Mouse (Mus musculus) hindbrain, embryonic 16.5 days (tissue): ENCODE measurements around the gene Mapkap1. TPM values are rescaled to one million over a fixed set of nuclear protein-coding genes. Genes with fewer than 3 reads are reported as not detected.
A peak's percentile ranks its signal among the peaks of the same experiment; 100 is the strongest.

ENCODE experiments used
- ATAC-seq: fragments of 200-750 bp; cut with Nextera tagmentation; 2 replicates; pipeline ENCODE4 v1.8.0; 2017; ENCODE audit warnings: moderate TSS enrichment, moderate library complexity
- H3K27ac ChIP-seq: fragments of 300-500 bp; sonication (generic); 2 replicates; pipeline ENCODE4 v1.5.1; 2014; ENCODE audit warnings: low read depth, mild to moderate bottlenecking, control low read depth, low read length, moderate library complexity
- H3K27me3 ChIP-seq: fragments of 300-500 bp; sonication (generic); replicated peaks from 2 replicates; pipeline ENCODE4 v1.6.1; 2014; ENCODE audit warnings: low read length; ENCODE audit not compliant: control insufficient read depth, insufficient read depth
- H3K36me3 ChIP-seq: fragments of 300-500 bp; sonication (generic); 2 replicates; pipeline ENCODE4 v1.6.1; 2014; ENCODE audit warnings: mild to moderate bottlenecking, low read length, moderate library complexity, mixed read lengths; ENCODE audit not compliant: control insufficient read depth, insufficient read depth
- H3K4me1 ChIP-seq: fragments of 300-500 bp; sonication (generic); 2 replicates; pipeline ENCODE4 v1.6.1; 2014; ENCODE audit warnings: low read depth, low read length; ENCODE audit not compliant: control insufficient read depth, insufficient read depth
- H3K4me2 ChIP-seq: fragments of 300-500 bp; sonication (generic); 2 replicates; pipeline ENCODE4 v1.6.1; 2014; ENCODE audit warnings: mild to moderate bottlenecking, low read length, control low read depth, moderate library complexity
- H3K4me3 ChIP-seq: fragments of 300-500 bp; sonication (generic); 2 replicates; pipeline ENCODE4 v1.5.1; 2014; ENCODE audit warnings: mild to moderate bottlenecking, low read length, control low read depth, moderate library complexity
- H3K9ac ChIP-seq: fragments of 300-500 bp; sonication (generic); 2 replicates; pipeline ENCODE4 v1.6.1; 2014; ENCODE audit warnings: low read depth, mild to moderate bottlenecking, control low read depth, low read length, moderate library complexity
- H3K9me3 ChIP-seq: fragments of 300-500 bp; sonication (generic); 2 replicates; pipeline ENCODE4 v1.6.1; 2014; ENCODE audit warnings: mild to moderate bottlenecking, low read length, moderate library complexity; ENCODE audit not compliant: control insufficient read depth
- WGBS: fragments of 180-500 bp; shearing (Covaris S2); extraction: QIAGEN DNeasy Blood & Tissue Kit; methylation state at CpG from one replicate; pipeline ENCODE4 v1.1.7; 2014; 5-methylcytosine and 5-hydroxymethylcytosine counted together
- polyA plus RNA-seq: library from polyadenylated mRNA; unstranded; fragments of >200 nt; fragmentation: Nextera tagmentation; extraction: Ambion mirVana; gene quantifications from 2 replicates; pipeline ENCODE4 v1.2.1, GENCODE M21; 2015

The Mapkap1 gene
- polyA plus RNA-seq, 1 experiment from 2014 or later = 94.3 TPM

GRCm38 (mm10) chr2:34667820-34668219 lies 261.2 kb downstream of the Mapkap1 start:
- 17% methylated on average over 10 of the region's 10 CpGs for WGBS
- Histone ChIP-seq H3K27ac (peak overlapping the region; percentile 48; the same call in 1 of the 2 replicates), H3K9ac (no peak overlapping the region), H3K4me3 (no peak overlapping the region), H3K4me2 (no peak overlapping the region), H3K4me1 (peaks cover 19% of the 10 kb centered on the region), H3K36me3 (no peaks in the 10 kb centered on the region), H3K9me3 (no peaks in the 10 kb centered on the region), H3K27me3 (no peaks in the 10 kb centered on the region)
- no peak for ATAC-seq

GRCm38 (mm10) chr2:34668440-34669191 lies 262.0 kb downstream of the Mapkap1 start:
- peak overlapping the region; percentile 48; the same call in 1 of the 2 replicates for H3K27ac ChIP-seq
- H3K36me3 ChIP-seq = no peaks in the 10 kb centered on the region
- H3K4me2 ChIP-seq = no peak overlapping the region
- whole genome bisulfite sequencing = 35% methylated on average over 17 of the region's 17 CpGs
- no peaks in the 10 kb centered on the region for H3K27me3 ChIP-seq
- H3K4me1 ChIP-seq = peaks cover 19% of the 10 kb centered on the region
- no peak overlapping the region for H3K4me3 ChIP-seq
- H3K9me3 ChIP-seq = no peaks in the 10 kb centered on the region
- peak; percentile 15; the same call in 1 of the 2 replicates for ATAC-seq
- H3K9ac ChIP-seq = peak overlapping the region; percentile 5; the same call in 1 of the 2 replicates

DNA sequence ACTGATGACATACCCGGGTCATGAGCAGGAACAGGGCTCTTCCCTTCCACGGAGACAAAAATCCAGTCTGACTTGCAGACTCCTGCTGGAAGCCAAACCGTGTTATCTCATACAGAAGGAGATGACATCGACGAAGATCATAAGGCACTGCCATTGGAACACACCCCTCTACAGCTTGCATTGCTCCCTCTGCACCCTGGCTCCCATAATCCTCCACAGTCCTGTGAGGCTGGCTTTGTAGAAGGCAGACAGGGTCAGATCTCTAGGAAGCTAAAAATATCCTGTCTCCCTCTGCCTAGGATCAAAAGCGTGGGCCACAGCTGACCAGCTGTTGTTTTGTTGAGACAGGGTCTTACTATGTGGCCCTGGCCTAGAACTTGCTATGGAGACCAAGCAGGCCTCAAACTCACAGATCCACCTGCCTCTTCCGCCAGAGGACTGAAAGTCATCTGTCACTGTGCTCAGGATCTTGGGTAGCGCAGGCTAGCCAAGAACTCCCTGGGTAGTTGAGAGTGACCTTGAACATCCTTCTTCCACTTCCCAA lies 262.7 kb downstream of the Mapkap1 start:
- ATAC-seq = no peak
- Histone ChIP-seq H3K4me2 (no peak overlapping the region), H3K4me1 (peaks cover 19% of the 10 kb centered on the region), H3K9me3 (no peaks in the 10 kb centered on the region), H3K36me3 (no peaks in the 10 kb centered on the region), H3K27ac (no peak overlapping the region), H3K27me3 (no peaks in the 10 kb centered on the region), H3K9ac (no peak overlapping the region), H3K4me3 (no peak overlapping the region)
- 68% methylated on average over 8 of the region's 8 CpGs for WGBS

DNA sequence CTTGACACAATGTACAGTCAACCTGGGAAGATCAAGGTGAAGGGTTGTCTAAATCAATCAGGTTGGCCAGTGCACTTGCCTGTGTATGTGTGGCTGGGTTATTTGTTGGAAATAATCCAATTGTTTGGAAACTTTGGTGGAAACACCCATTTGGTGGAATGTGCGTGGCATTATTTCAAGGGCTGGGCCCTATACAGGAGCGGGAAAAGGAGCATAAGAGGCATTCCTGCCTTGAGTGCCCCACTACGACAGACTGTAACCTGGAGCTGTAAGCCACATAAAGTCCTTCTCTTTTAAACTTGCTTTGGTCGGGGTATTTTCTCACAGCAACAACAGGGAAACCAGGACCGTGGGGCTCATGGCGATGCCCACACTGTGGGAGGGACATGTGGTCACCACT lies 263.9 kb downstream of the Mapkap1 start:
- H3K4me1 ChIP-seq = peaks cover 19% of the 10 kb centered on the region
- no peaks in the 10 kb centered on the region for H3K9me3 ChIP-seq
- peaks cover 3% of the 10 kb centered on the region; the same call in 1 of the 2 replicates for H3K36me3 ChIP-seq
- no peak for ATAC-seq
- H3K4me3 ChIP-seq = no peak overlapping the region
- no peak overlapping the region for H3K4me2 ChIP-seq
- 79% methylated on average over 6 of the region's 6 CpGs for WGBS
- H3K27ac ChIP-seq = no peak overlapping the region
- H3K9ac ChIP-seq = no peak overlapping the region
- H3K27me3 ChIP-seq = no peaks in the 10 kb centered on the region

DNA sequence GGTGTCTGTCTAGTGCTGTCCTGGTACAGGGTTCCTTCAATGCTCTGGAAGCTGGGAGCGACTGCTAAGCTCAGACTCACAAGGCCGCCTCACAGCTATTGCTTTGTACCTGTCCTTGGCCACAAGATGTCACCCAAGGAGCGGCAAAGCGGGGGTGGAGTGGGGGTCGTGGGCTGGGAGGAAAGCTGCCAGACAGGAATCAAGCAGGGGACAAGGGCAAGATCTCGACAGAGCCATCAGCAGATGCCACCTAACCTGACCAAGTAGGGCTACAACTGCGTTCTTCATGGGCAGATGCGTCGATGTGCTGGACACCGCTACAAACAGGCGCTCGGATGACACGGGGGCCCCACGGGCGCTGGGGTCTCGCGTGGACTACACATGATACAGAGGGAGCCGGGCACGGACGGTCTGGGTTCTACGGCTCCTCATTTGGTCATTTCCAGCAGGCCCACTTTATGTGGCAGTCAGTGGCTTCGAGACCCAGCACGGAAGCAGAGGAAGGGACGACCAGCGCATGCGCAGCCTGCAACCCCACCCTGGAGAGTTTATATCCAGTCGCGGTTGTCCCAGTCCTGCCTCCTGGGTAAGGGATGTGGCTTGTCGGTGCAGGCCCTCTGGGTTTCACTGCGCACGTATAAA lies 264.9 kb downstream of the Mapkap1 start:
- H3K4me1 ChIP-seq = peaks cover 19% of the 10 kb centered on the region
- H3K27me3 ChIP-seq = no peaks in the 10 kb centered on the region
- H3K4me2 ChIP-seq = peak overlapping the region; percentile 83
- 29% methylated on average over 31 of the region's 31 CpGs for WGBS
- peak overlapping the region; percentile 45 for H3K4me3 ChIP-seq
- H3K9me3 ChIP-seq = no peaks in the 10 kb centered on the region
- H3K36me3 ChIP-seq = peaks cover 3% of the 10 kb centered on the region; the same call in 1 of the 2 replicates
- H3K27ac ChIP-seq = peak overlapping the region; percentile 78
- peak; percentile 67 for ATAC-seq
- H3K9ac ChIP-seq = peak overlapping the region; percentile 68

DNA sequence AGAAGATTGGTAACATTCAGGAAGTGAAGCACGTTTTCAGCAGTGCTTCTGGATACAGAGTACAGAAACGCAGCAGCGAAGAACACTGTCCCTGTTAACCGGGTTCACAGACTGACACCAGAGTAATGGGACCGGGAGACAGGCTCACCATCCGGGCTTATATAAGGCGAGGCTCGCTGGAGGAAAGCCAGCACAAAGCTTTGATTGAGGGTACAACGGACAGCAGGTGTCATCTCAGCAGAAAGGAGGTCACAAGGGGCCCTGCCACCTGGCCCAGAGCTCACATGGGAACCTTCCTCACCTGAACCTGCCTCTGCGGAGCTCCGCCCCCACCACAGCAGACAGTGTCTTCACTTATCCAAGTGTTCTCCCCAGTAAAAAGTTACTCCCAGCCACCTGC lies 267.3 kb downstream of the Mapkap1 start:
- no peak for ATAC-seq
- Histone ChIP-seq H3K4me3 (no peak overlapping the region), H3K4me1 (peaks cover 5% of the 10 kb centered on the region; the same call in 1 of the 2 replicates), H3K4me2 (no peak overlapping the region), H3K27me3 (no peaks in the 10 kb centered on the region), H3K9ac (no peak overlapping the region), H3K27ac (no peak overlapping the region), H3K36me3 (peaks cover 23% of the 10 kb centered on the region), H3K9me3 (no peaks in the 10 kb centered on the region)
- 86% methylated on average over 11 of the region's 11 CpGs for WGBS

Other genes with a start within 250 kb of the Mapkap1 start
- 91.8 and 105 TPM in 2 replicates for gene Pbx3, start 33.6 kb upstream of the Mapkap1 start, polyA plus RNA-seq